Mouse (Mus musculus): ENCODE data around the gene Bcl2a1d.
"Not testable (repeated sequence)": the region's sequence is repeated elsewhere in the genome, so short reads cannot be mapped to it uniquely, and the experiment has no call there.

Gene Bcl2a1d

DNA sequence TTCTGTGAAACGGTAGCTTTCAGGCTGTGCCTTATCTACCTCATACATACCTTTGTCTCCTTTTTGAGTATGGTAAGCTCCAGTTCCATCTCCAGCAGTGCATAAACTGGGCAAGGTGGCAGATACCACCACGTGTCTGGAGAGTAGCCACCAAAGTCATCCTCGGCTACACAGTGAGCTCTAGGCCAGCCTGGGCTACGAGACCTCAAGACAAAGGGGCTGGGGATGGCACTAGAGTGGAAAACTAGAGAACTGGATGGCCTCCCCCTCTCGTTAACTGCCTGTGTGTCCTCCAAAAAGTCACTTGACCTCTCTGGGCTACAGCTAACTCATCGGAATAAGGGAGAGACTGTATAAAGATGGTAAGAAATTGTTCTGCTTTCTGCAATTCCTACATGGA, 22.4 kb downstream of the Bcl2a1d start:
- ChIA-PET CTCF (no interaction called here), POLR2A (interaction anchor here in 2 of 4 experiments (0.8 to 1.3 kb wide), 4 partner anchors 11 to 515 kb away, joined by 4 to 5 read pairs (median 4); partner anchors contain the start of genes Mthfs (in 1 of the 2) and Mthfsl (in 1 of the 2))

DNA sequence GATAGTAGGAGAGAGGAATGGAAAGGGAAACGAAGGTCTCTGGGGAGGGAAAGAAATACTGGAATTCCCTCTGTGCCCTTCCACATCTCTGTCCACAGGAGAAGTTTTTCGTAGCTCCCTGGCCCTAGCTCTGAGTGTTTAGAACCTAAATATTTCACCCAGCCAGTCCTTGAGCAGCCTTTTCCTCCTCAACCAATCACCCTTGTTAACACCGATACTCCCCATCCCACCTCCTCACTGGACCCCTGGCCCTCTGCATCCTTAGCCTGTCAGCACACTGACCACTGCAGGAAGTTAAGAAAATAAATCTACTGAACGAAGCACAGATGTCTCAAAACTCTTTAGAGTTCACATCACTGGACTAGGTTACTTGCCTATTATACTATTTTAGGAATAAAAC, 25.0 kb downstream of the Bcl2a1d start:
- CTCF ChIA-PET: no interaction called here
- POLR2A ChIA-PET: no interaction called here

DNA sequence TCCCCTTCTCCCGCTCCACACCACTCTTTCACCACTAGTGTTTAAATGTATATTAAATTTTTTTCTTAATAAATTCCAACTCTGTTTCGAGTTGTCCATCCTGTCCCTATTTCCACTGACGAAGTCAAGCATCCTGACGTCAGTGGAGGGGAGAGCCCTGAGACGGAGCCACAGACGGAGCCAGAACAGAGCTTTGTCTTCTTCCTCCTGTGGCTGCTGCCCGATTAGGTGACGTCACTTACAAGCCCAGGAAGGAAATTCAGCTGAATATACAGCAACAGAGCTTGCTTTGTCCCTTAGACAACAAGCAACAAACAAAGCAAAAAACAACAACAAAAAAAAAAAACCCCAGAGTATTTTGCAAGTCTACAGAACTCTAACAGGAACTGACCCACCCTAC, 26.6 kb downstream of the Bcl2a1d start:
- POLR2A ChIA-PET: interaction anchor here in 2 of 4 experiments (0.6 to 1.0 kb wide), 2 partner anchors 519 to 1844 kb away, joined by 4 to 12 read pairs; no protein-coding TSS in a partner anchor
- CTCF ChIA-PET: interaction anchor here in 1 of 4 experiments (0.7 kb wide), 1 partner anchor 431 kb away, joined by 6 read pairs; no protein-coding TSS in a partner anchor

DNA sequence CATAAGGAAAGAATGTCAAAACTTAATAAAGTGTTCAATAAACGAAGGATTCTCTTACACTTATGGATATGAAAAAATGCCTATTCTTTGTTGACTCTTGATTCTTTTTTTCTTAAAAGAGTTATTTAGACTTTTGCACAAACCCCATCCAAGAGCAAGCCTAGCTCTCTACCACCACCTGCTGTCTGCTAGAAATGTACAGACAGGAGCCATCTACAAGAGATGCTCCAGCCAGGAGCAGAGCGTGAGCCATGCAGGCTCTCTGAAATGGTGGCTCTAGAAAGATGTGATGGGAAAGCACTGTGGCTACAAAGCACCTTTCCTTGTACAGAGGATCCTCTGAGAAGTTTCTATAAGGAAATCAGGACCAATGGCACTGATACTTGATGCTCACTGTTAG, 33.0 kb downstream of the Bcl2a1d start:
- CTCF ChIA-PET, POLR2A ChIA-PET: not testable (repeated sequence)

DNA sequence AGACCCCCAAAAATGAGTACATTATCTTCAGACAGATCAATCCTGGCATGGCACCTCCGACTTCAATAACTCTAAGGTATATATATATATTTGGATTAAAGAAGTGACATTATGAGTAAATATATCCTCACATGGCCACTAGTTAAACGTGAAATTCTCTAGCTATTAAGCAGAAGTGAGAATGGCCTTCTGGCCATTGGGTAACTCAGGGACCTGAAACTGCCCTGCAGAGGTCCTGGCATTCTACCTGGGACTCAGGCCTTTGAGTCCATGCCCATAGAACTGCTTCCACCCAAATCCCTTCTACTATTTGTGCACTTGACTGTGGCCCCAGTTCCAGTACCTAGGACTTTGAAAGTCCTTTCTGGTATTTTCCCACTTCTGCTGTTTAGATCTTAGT, 40.4 kb downstream of the Bcl2a1d start:
- POLR2A ChIA-PET, CTCF ChIA-PET: not testable (repeated sequence)

DNA sequence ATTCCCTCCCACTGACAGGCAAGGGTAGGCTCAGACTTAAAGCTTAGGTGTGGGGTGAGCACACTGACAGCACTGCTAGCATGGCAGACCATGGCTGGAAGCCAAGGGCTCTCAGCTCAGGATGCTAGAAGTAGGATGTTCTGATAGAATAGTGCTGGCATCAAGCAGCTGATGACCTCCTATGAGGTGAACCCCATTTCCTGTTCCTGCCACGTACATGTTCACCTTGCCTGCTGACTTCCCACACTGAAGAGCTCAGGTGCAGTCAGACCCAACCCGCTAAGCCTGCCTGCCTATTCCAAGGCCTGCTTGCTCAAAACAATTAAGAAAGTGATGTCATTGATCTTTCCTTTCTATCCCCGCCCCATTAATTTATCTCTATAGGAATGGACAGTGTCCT, 42.3 kb downstream of the Bcl2a1d start:
- CTCF ChIA-PET, POLR2A ChIA-PET: not testable (repeated sequence)

DNA sequence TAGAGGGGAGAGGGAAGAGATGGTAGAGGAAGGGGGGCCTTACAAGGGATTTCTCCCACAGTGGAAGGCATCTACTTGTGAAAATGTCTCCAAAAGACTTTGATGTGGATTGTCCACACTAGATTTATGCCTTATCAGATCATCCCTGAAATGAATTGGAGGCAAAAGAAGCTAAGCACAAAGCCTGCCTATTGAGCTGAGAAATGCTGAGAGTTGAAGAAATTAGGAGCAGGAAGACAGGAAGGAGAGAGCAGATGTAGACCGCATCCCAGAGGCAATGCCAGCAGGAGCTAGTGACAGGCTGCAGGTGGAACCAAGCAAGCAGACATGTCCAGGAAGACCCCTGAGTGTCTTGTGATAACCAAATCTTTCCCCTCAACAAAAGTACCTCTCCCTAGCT, 45.0 kb downstream of the Bcl2a1d start:
- CTCF ChIA-PET, POLR2A ChIA-PET: not testable (repeated sequence)
